Mouse (Mus musculus): ENCODE results near the gene Nudt9.

The Nudt9 gene

GRCm38 (mm10) chr5:104095416-104096077 is 49.4 kb downstream of the Nudt9 start:
- no peak for TF ChIP-seq GATA4 (IDR thresholded peaks at IDR 0.05; ENCODE audit: insufficient replicate concordance, low read length)

- TF ChIP-seq GATA4 (IDR thresholded peaks at IDR 0.05; ENCODE audit: insufficient replicate concordance, low read length) = no peak
These were observed 50.2 kb downstream of the Nudt9 start for GRCm38 (mm10) chr5:104096078-104096938.

GRCm38 (mm10) chr5:104101678-104102531 is 55.8 kb downstream of the Nudt9 start:
- TF ChIP-seq GATA4 (IDR thresholded peaks at IDR 0.05; ENCODE audit: insufficient replicate concordance, low read length) = no peak

DNA sequence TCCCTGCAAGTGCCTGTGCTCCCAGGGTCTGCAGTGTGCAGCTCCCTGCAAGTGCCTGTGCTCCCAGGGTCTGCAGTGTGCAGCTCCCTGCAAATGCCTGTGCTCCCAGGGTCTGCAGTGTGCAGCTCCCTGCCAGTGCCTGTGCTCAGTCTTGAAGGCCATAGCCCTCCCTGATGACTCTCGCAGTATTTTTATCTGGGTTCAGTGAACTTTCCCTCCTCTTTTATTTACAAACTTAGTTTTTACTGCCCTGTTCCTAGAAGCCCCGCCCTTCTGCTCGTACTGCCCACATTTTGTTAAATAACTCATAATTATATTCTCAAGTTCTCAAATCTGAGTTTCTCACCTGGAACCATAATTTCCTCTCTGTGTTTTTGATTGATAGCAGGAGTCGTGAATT is 57.1 kb downstream of the Nudt9 start:
- no peak for TF ChIP-seq GATA4 (IDR thresholded peaks at IDR 0.05; ENCODE audit: insufficient replicate concordance, low read length)

GRCm38 (mm10) chr5:104104111-104104510 is 58.0 kb downstream of the Nudt9 start:
- no peak for TF ChIP-seq GATA4 (IDR thresholded peaks at IDR 0.05; ENCODE audit: insufficient replicate concordance, low read length)

DNA sequence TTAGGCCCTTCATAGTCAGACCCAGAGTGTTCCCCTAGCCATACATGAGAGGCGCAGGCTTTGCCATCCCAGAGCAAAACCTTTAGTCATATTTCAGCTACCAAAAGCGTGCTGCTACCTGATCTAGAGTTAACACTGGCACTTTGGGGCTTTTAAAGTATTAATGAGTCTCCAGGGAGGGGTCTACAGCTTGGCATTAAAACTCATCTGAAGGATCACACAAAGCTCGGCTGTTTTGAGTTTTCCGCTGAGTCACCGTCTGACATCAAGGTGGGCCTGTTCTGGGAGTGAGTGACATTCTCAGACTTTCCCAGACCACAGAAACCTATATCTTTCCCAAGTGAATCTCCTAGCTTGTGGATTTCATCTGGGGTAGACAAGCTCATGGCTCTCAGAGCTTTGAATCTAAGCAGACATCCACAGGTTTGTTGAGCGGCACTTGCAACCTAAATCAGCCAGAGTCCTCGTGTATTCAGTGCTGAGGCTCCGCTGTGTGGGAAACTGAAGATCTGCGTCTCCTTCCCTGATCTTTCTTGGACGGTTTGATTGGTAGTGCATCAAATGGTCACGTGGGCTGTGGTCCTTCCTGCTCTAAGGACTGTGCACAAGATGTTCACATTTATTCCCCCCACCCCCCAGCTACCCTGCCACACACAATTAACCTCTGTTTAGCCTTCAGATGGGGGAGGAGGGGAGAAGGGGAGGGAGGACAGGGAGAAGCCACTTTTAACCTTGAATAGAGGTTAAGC is 62.2 kb downstream of the Nudt9 start:
- TF ChIP-seq GATA4 (IDR thresholded peaks at IDR 0.05; ENCODE audit: insufficient replicate concordance, low read length) = no peak

- TF ChIP-seq GATA4 (IDR thresholded peaks at IDR 0.05; ENCODE audit: insufficient replicate concordance, low read length) = no peak
These were observed 62.8 kb downstream of the Nudt9 start for GRCm38 (mm10) chr5:104108879-104109369.

DNA sequence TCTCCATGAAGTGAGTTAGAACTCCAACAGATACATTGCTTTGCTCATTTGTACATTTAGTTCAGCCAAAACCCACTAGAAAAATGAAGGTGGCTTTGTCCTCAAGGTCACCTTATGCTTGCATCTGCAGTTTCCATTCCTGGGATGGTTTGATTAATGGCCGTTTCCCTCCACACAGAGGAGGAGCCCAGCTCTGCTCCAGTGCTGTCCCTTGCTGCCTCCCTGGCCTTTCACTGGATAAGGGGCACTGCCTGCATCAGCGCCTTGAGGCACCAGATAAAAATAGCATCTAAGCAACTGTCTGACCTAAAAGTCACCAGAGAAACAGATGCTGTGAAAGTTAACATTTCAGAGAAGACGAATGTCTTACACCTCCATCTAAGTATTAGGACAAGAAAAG is 63.4 kb downstream of the Nudt9 start:
- no peak for TF ChIP-seq GATA4 (IDR thresholded peaks at IDR 0.05; ENCODE audit: insufficient replicate concordance, low read length)

DNA sequence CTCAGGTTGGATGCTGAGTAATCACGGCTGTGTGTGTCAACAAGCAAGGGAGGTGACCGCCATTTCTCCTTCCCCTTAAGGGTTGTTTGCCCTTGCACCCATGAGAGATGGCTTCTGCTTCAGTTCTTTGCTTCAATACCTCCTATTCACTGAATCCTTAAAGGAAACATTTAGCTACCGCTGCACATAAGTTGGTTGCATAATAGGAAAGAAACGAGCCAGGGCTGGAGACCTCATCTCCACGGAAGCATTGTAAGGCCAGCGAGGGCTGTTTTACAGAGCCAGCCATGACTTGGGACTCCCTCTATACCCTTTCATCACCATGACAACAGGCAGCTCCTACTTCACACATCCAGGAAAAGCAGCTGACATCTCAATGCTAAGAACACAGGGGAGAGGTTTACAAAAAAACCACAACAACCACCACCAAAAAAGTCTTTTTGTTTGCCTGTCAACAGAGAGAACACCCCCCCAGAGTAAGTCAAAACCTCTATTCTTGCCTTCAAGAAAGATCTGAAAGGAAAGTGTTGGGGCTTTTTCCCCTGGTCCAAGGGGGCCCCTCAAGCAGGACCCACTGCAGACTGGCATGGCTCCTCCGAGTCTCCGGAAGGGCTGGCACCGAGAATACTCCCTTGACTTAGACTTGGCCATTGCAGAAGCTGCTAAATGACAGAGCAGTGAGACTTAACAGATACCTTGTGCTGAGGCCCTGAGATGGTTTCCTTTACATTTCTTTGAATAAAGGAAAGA is 64.2 kb downstream of the Nudt9 start:
- no peak for TF ChIP-seq GATA4 (IDR thresholded peaks at IDR 0.05; ENCODE audit: insufficient replicate concordance, low read length)

DNA sequence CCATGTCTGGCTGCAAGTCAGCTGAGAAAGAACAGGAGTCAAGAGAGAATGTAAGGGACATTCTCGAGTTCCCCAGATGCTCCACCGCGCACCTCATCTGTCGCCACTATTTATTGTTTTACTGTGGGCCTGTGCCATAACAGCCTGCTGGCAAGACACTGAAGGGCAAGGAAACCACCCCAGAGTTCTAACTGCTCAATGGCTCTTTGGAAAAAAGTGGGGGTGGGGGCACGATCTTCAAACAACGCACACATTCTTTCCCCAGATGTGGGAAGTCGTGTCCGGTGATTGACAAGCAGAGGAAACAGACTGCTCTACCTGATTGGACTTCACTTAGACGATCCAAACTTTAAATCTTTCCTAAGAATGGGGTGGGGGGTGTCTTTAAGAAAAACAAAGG is 65.9 kb downstream of the Nudt9 start:
- TF ChIP-seq GATA4 (IDR thresholded peaks at IDR 0.05; ENCODE audit: insufficient replicate concordance, low read length) = no peak

GRCm38 (mm10) chr5:104112511-104112910 is 66.4 kb downstream of the Nudt9 start:
- TF ChIP-seq GATA4 (IDR thresholded peaks at IDR 0.05; ENCODE audit: insufficient replicate concordance, low read length) = no peak

DNA sequence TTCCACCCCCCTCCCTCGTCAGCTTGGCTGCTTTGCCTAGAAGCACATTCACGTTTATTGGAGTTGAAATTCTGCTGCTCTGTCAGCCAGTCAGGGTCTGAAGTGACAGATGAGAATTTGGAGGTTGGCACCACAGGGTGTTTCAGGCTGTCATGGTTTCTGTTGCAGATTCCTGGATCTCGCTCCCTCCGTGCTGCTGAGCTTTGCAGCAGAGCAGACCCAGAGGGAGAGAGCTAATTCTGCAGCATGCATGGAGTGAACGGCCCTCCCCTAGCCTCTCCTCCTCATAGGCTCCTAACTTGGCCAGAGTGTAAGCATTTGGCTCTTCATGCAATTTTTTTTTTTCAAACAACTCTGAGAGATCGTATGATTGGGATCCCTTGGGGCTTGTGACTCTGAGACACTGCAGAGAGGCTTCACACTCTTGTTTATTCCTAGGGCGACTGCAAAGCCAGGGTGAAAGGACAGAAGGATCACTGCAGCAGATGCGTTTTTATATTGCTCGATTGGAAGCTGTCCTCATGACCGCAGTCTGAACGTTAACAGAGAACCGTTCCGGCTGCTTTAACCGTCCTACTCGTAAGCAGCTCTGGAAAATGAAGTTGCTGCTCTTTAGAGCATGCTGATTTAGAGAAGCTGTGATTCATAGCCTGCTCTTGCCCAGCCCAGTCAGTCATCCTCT is 67.5 kb downstream of the Nudt9 start, which contains the start of gene Sparcl1:
Gene Sparcl1, minus strand, starts transcription at position 243 of the 682 bp plus-strand sequence.
- TF ChIP-seq GATA4 (IDR thresholded peaks at IDR 0.05; ENCODE audit: insufficient replicate concordance, low read length) = no peak
